Mouse (Mus musculus) kidney, adult 2 months (tissue): ENCODE data around the gene Tmem262. TPM values are rescaled to one million over a fixed set of nuclear protein-coding genes. Genes with fewer than 3 reads are reported as not detected.
A peak's percentile ranks its signal among the peaks of the same experiment; 100 is the strongest.

ENCODE experiments used
- DNase-seq: peaks from one replicate; pipeline ENCODE4 v3.0.0; 2021
- H3K27ac ChIP-seq: fragments of 200-500 bp; 2 replicates; pipeline ENCODE4 v1.5.1; 2012; ENCODE audit warnings: low read depth, low read length, control low read depth, inconsistent platforms; ENCODE audit not compliant: insufficient read depth
- H3K27me3 ChIP-seq: fragments of 200-500 bp; replicated peaks from 2 replicates; pipeline ENCODE4 v1.6.1; 2012; ENCODE audit warnings: mild to moderate bottlenecking, moderate library complexity, low read length, inconsistent platforms; ENCODE audit not compliant: control insufficient read depth, insufficient read depth
- H3K36me3 ChIP-seq: fragments of 200-500 bp; 2 replicates; pipeline ENCODE4 v1.6.1; 2012; ENCODE audit warnings: mild to moderate bottlenecking, moderate library complexity, low read length, inconsistent platforms; ENCODE audit not compliant: control insufficient read depth, insufficient read depth
- H3K4me1 ChIP-seq: fragments of 200-500 bp; 2 replicates; pipeline ENCODE4 v1.6.1; 2011; ENCODE audit warnings: low read length; ENCODE audit not compliant: control insufficient read depth, insufficient read depth
- H3K4me3 ChIP-seq: fragments of 200-500 bp; 2 replicates; pipeline ENCODE4 v1.5.1; 2011; ENCODE audit warnings: mild to moderate bottlenecking, low read depth, low read length, control low read depth; ENCODE audit not compliant: insufficient read depth
- CTCF ChIP-seq: fragments of 200-500 bp; conservative IDR thresholded peaks from 2 replicates; pipeline ENCODE4 v1.5.1; 2011; ENCODE audit warnings: low read depth, mild to moderate bottlenecking, control low read depth, low read length, moderate library complexity, mixed read lengths; ENCODE audit not compliant: insufficient read depth, insufficient read length
- POLR2A ChIP-seq: fragments of 200-500 bp; IDR thresholded peaks from one replicate; pipeline ENCODE4 v1.6.1; 2011; ENCODE audit warnings: low read depth, low read length, control low read depth
- WGBS: fragments of 180-500 bp; shearing (Covaris S2); methylation state at CpG from one replicate; pipeline ENCODE4 v1.1.7; 2018; 5-methylcytosine and 5-hydroxymethylcytosine counted together
- polyA plus RNA-seq: library from polyadenylated mRNA; depleted of rRNA; stranded (reverse); fragments of >200 nt; gene quantifications from 2 replicates; pipeline ENCODE4 v1.2.3, GENCODE M21; 2012; rRNA removed

The Tmem262 gene
- polyA plus RNA-seq, 1 experiment, result 0.58 TPM

DNA sequence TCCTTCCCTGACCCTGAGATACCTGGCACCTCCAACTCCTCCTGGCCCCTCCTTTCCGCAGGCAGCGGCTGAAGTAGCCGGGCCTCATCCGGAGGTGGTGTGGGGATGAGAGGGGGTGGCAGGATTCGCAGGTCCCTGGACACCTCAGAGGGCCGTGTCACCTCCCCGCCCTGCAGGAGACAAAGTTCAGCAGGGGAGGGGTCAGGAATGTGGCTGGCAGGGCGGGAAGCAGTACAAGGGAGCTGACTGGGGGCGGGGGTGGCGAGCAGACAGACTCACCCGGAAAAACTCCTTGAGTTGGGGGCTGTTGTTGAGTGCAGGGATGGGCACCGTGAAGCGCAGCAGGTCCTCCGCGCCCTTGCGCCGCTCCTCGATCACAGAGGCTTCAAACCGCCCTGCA lies 41.9 kb downstream of the Tmem262 start:
- no peaks in the 10 kb centered on the region for H3K27me3 ChIP-seq
- no peak for DNase-seq
- H3K36me3 ChIP-seq, result no peaks in the 10 kb centered on the region
- 49% methylated on average over 19 of the region's 19 CpGs for WGBS
- TF ChIP-seq POLR2A (no peak), CTCF (no peak)
- peaks cover 5% of the 10 kb centered on the region; the same call in 1 of the 2 replicates for H3K4me1 ChIP-seq
- no peak overlapping the region for H3K27ac ChIP-seq
- H3K4me3 ChIP-seq, result no peak overlapping the region

DNA sequence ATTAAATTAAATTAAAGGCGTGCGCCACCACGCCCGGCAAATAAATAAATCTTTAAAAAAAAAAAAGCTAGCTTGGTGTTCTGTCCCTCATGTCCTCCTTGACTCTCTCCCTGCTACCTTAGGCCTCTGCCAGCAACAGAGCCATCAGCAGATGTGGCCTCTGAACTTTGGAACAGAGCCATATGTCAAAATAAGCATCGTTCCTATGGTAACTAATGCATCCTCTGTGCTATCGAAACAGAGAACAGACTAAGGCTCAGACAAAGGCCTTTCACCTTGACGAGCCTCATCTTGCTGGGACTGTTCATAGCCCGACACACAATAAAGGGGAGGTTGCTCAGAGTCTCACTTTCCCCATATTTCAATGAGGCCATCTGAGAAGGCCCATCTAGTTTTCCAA lies 43.5 kb downstream of the Tmem262 start:
- no peak for TF ChIP-seq CTCF
- TF ChIP-seq POLR2A, result no peak
- Histone ChIP-seq H3K27me3 (no peaks in the 10 kb centered on the region), H3K36me3 (no peaks in the 10 kb centered on the region), H3K4me1 (peaks cover 5% of the 10 kb centered on the region; the same call in 1 of the 2 replicates), H3K27ac (no peak overlapping the region), H3K4me3 (no peak overlapping the region)
- 64% methylated on average over 8 of the region's 8 CpGs for WGBS
- DNase-seq, result no peak

DNA sequence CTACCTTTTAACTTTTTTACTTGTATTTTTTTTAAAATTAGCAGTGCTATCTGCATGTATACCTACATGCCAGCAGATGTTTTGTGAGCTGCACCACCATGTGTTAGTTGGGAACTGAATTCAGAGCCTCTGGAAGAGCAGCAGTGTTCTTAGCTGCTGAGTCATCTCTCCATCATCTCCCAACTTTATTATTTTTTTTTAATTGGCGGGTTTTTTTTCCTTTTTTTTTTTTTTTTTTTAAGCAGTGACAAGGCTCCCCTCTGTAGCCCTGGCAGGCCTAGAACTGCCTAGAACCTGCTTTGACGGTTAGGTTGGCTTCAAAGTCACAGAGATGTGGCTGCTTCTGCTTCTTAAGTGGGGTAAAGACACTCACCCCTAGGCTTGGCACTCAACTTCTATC lies 45.1 kb downstream of the Tmem262 start:
- Histone ChIP-seq H3K4me3 (no peak overlapping the region), H3K27ac (no peak overlapping the region), H3K4me1 (peaks cover 2% of the 10 kb centered on the region; the same call in 1 of the 2 replicates), H3K36me3 (no peaks in the 10 kb centered on the region), H3K27me3 (no peaks in the 10 kb centered on the region)
- no peak for DNase-seq
- WGBS, result 65% methylated on average over 2 of the region's 2 CpGs
- no peak for TF ChIP-seq POLR2A
- TF ChIP-seq CTCF, result no peak

DNA sequence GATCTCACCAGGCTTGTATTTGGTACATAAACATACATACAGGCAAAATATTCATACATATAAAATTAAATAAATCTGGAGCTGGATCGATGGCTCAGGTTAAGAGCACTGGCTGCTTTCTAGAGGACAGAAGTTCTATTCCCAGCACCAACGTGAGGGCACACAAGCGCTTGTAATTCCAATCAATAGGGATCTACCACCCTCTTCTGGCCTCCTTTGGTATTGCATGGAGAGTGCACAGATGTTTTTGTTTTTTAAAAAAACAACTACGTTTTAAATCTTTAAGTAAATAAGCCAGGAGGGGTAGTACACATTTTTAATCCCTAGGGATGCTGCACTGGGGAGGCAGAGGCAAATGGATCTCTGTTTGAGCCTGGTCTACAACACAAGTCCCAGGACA lies 46.5 kb downstream of the Tmem262 start:
- peak; percentile 74 for DNase-seq
- H3K27ac ChIP-seq, result no peak overlapping the region
- no peaks in the 10 kb centered on the region for H3K27me3 ChIP-seq
- WGBS, result 27% methylated on average over 4 of the region's 4 CpGs
- peak; percentile 61 for TF ChIP-seq CTCF
- TF ChIP-seq POLR2A, result no peak
- H3K4me1 ChIP-seq, result peaks cover 2% of the 10 kb centered on the region; the same call in 1 of the 2 replicates
- no peaks in the 10 kb centered on the region for H3K36me3 ChIP-seq
- no peak overlapping the region for H3K4me3 ChIP-seq

DNA sequence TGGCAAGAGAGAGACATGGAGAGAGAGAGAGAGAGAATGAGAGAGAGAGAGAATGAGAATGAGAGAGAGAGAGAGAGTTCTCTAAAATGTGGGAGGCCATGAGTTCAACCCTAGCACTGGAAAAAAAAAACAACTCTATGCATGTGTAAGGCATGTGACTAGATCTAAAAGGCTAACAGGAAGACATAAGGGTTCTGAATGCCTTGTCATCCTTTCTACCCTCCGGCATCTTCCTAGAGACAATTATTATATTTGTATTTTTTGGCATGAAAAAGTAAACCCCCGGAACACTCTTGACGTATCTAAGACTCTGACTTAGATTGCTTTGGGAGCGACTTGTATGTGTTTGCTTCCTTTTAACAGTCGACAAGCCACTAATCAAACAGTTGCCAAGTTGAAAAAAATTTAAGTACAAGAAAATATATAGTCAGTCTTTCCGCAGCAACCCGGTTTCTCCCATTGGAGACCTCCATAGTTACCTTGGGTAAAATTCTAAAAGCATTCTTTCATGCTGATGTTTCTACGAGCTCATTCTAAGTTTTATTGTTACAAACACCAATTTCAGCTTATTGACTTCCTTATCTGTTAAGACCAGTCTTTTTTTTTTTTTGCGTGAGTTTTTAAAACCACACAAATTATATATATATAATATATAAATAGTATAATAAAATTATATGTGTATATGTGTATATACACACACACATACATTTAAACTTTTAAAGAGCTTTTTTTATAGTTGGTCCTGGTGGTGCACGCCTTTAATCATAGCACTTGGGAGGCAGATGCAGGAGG lies 47.2 kb downstream of the Tmem262 start:
- H3K27ac ChIP-seq, result no peak overlapping the region; the same call in 1 of the 2 replicates
- H3K36me3 ChIP-seq, result no peaks in the 10 kb centered on the region
- WGBS, result 55% methylated on average over 10 of the region's 10 CpGs
- peaks cover 2% of the 10 kb centered on the region; the same call in 1 of the 2 replicates for H3K4me1 ChIP-seq
- H3K27me3 ChIP-seq, result no peaks in the 10 kb centered on the region
- TF ChIP-seq POLR2A (no peak), CTCF (no peak)
- H3K4me3 ChIP-seq, result peak overlapping the region; percentile 91
- DNase-seq, result no peak

DNA sequence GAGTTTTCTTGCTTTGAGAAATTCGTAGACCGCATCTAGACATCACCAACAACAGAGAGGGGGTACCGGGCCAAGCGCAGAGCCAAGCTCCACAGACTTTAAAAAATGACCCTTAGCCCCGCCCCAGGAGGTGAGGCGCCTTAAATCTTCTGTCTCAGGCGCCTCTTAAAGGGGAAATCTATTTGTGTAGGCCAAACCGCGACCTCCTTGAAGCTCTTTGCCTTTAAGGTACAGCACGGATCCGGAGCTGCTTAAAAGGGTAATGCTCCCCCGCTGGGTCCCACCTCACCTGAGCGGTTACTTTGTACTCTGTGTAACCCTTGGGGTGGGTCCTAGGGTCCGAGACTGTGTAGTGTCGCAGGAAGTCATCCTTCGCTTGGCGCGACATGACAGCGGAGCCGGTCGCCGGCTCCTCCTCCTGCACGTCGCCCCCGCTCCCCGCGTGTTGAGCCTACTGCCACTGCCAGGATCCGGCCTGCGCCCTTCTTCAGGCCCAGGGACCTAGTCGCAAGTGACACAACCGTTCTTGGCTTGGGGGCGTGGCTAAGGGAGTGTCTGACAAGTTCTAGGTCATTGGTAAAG lies 48.0 kb downstream of the Tmem262 start, which contains the start of gene Snx15:
Gene Snx15 (minus strand): TSS at position 545 of the 582 bp plus-strand sequence.
- peaks cover 2% of the 10 kb centered on the region; the same call in 1 of the 2 replicates for H3K4me1 ChIP-seq
- no peaks in the 10 kb centered on the region for H3K27me3 ChIP-seq
- peak within 1 kb of the TSS; percentile 98 for H3K27ac ChIP-seq
- under 1% methylated on average over 32 of the region's 32 CpGs for whole genome bisulfite sequencing
- no peaks in the 10 kb centered on the region for H3K36me3 ChIP-seq
- no peak for TF ChIP-seq POLR2A
- no peak for TF ChIP-seq CTCF
- peak; percentile 99 for DNase-seq
- H3K4me3 ChIP-seq, result peak within 1 kb of the TSS; percentile 91

Other genes starting within 250 kb of the Tmem262 start
- 18.5 and 23.1 TPM in 2 replicates for gene Frmd8, start 204.8 kb upstream of the Tmem262 start, polyA plus RNA-seq
- gene Slc25a45, start 202.2 kb upstream of the Tmem262 start, polyA plus RNA-seq, result 52.7 and 63.4 TPM in 2 replicates
- gene Tigd3, start 185.9 kb upstream of the Tmem262 start, polyA plus RNA-seq, result 0.52 and 0.73 TPM in 2 replicates
- gene Dpf2, start 167.0 kb upstream of the Tmem262 start, polyA plus RNA-seq, result 71.5 and 79.7 TPM in 2 replicates
- 12.0 and 12.2 TPM in 2 replicates for gene Cdc42ep2, start 155.2 kb upstream of the Tmem262 start, polyA plus RNA-seq
- 24.9 and 26.2 TPM in 2 replicates for gene Pola2, start 115.8 kb upstream of the Tmem262 start, polyA plus RNA-seq
- gene Slc22a20, start 93.9 kb upstream of the Tmem262 start, polyA plus RNA-seq, result not detected in 2 replicates
- 36.0 and 38.0 TPM in 2 replicates for gene Capn1, start 64.1 kb upstream of the Tmem262 start, polyA plus RNA-seq
- gene Syvn1, start 33.5 kb upstream of the Tmem262 start, polyA plus RNA-seq, result 31.5 and 32.8 TPM in 2 replicates
- 32.0 and 37.3 TPM in 2 replicates for gene Mrpl49, start 22.2 kb upstream of the Tmem262 start, polyA plus RNA-seq
- gene Fau, start 22.2 kb upstream of the Tmem262 start, polyA plus RNA-seq, result 882 and 1,017 TPM in 2 replicates
- gene Znhit2, start 18.8 kb upstream of the Tmem262 start, polyA plus RNA-seq, result 42.3 and 57.7 TPM in 2 replicates
- gene Tm7sf2, start 11.7 kb upstream of the Tmem262 start, polyA plus RNA-seq, result 31.2 and 38.4 TPM in 2 replicates
- gene Vps51, start 2.8 kb upstream of the Tmem262 start, polyA plus RNA-seq, result 65.0 and 67.1 TPM in 2 replicates
- not detected in 2 replicates for gene Gm28374, start 2.2 kb downstream of the Tmem262 start, polyA plus RNA-seq
- gene Zfpl1, start 4.9 kb downstream of the Tmem262 start, polyA plus RNA-seq, result 70.2 and 77.1 TPM in 2 replicates
- 0.37 and 0.67 TPM in 2 replicates for gene Cdca5, start 5.0 kb downstream of the Tmem262 start, polyA plus RNA-seq
- not detected in 2 replicates for gene AC131692.1, start 14.4 kb downstream of the Tmem262 start, polyA plus RNA-seq
- gene Naaladl1, start 25.7 kb downstream of the Tmem262 start, polyA plus RNA-seq, result 2.0 and 2.1 TPM in 2 replicates
- 23.8 and 30.3 TPM in 2 replicates for gene Sac3d1, start 38.6 kb downstream of the Tmem262 start, polyA plus RNA-seq
- gene Snx15, start 48.3 kb downstream of the Tmem262 start, polyA plus RNA-seq, result 28.7 and 35.0 TPM in 2 replicates
- 4.8 and 5.5 TPM in 2 replicates for gene Batf2, start 61.0 kb downstream of the Tmem262 start, polyA plus RNA-seq
- 144 and 157 TPM in 2 replicates for gene Arl2, start 61.5 kb downstream of the Tmem262 start, polyA plus RNA-seq
- 0.16 and 0.28 TPM in 2 replicates for gene Majin, start 104.4 kb downstream of the Tmem262 start, polyA plus RNA-seq
- 0.16 and 0.65 TPM in 2 replicates for gene Gpha2, start 146.3 kb downstream of the Tmem262 start, polyA plus RNA-seq
- 32.1 and 36.5 TPM in 2 replicates for gene Ppp2r5b, start 155.8 kb downstream of the Tmem262 start, polyA plus RNA-seq
- gene Atg2a, start 161.6 kb downstream of the Tmem262 start, polyA plus RNA-seq, result 27.4 and 33.2 TPM in 2 replicates
- gene Ehd1, start 196.7 kb downstream of the Tmem262 start, polyA plus RNA-seq, result 224 and 317 TPM in 2 replicates
- 26.6 and 31.1 TPM in 2 replicates for gene Cdc42bpg, start 226.4 kb downstream of the Tmem262 start, polyA plus RNA-seq